Mouse (Mus musculus): ENCODE data around the gene Timm13. TPM values are rescaled to one million over a fixed set of nuclear protein-coding genes. Genes with fewer than 3 reads are reported as not detected.

Timm13 gene
- total RNA-seq, 2 experiments from 2014 or later = 162 to 179 TPM

DNA sequence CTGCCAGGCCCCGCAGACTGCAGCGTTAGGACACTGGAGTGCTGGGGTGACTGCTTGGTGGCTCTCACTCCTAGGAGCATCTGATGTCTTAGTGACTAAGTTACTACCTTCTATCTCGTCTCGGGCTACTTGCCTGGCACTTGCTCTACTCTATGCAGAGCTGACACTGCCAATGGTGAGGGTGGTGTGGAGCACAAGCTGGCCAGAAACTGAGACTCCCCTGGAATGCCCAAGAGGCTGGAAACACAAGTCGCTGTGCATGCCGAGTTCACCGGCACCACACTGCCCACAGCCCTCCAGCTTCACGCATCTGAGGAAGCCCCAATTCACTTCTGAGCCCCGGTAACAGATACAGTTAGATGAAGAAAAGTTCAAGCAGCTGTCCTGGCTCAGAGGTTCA lies 26.7 kb downstream of the Timm13 start:
- no peak for DNase-seq (ENCODE audit: low spot score in 2 of 2)

DNA sequence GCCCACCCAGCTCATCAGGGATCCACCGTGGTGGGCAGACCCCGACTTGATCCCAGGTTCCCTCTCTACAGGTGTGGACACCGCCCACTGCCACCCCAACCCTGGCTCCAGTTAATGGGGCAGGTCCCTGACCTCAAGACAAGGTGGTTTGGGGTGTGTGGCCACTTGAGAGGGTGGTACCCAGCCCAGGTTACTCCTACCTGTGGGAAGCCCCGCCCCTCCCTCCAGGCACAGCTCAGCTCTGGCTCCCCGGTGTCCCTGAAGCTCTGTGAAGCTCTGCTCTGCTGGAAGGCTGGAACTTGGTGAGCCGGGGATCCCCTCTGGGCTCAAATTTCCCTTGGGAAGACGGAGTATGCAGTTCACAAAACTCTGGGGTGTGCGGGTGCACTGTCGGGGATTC lies 29.2 kb downstream of the Timm13 start, which contains the start of gene Tmprss9:
Tmprss9 (plus strand) TSS at position 268 of the 400 bp plus-strand sequence.
- no peak for DNase-seq (ENCODE audit: low spot score in 2 of 2)

DNA sequence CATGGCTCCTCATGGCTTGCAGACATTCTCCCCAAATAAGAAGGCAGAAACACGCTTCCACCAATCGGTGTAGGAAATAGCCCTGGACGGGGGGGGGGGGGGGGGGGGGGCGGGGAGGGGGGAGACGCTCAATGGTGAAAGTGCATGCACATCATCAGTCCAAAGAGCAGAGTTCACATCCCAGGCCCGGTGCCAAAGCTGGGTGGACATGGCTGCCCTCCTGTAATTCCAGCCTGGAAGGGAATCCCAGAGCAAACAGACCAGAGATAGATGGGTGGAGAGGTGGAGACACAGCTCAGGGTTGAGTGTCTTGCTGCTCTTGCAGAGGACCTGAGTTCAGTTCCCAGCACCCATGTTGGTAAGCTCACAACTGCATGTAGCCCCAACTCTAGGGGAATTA lies 29.8 kb downstream of the Timm13 start:
- DNase-seq (ENCODE audit: low spot score in 2 of 2) = no peak

DNA sequence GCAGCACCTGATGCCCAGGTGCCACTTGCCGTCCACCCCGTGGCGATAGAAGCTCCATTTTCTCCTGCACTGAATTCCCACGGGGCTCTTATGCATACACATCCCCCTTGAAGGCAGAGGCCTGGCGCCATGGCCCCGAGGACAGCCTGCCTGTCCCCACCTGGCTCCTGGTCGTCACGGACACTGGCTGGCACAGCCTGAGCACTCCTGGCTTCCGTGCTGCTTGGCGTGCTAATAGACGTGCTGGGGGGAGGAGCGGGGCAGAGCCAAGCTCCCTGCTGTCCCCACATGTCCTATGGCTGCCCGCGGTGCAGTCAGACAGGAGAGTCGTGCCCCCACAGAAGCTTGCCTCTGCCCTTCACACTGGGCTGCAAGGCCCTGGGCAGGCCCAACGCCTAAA lies 36.3 kb downstream of the Timm13 start:
- DNase-seq (ENCODE audit: low spot score in 2 of 2) = no peak

DNA sequence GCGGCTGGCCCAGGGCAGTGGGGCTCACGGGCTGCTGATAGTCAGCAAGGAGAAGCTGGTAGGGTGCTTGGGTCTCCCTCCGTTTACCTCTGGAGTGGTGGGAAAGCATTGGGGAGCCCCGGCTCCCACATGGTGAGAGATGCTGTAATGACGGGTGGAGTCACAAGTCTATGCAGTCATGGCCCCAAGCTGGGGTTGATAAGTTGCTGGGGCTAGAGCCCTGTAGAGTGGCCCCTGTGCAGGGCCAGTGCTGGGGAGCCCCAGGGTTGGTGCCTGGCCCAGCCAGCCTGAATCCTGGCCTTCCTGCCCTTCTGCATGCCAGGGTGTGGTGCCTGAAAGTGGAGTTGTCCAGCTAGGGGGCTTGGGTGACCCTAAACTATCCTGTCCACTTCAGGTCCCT lies 38.5 kb downstream of the Timm13 start:
- DNase-seq (ENCODE audit: low spot score in 2 of 2) = no peak

DNA sequence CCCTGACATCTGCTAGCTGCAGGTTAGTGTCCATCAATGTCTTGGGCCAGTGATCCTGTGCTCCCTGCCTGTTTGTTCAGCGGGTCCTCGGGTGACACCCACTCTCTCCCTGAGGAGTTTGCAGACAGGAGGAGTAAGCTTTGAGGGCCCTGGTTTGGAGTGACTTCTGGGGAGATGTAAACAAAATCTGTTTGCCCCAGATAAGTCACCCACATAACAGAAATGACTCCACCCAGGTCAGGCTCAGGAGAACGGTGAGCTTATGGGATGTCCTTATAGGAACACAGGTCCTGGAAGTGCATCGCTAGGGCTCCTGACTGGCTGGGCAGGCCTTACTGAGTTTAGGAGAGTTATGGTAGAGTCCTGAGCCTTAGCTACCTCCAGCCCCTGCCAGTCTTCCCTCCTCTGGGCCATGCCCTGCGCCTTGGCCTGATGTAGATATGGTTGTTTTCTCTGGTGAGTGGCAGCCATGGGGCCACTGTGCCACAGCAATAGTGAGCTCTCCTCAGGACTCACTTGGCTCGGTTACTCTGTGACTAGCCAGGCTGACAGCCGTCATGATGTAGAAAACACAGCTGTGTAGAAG lies 42.3 kb downstream of the Timm13 start:
- no peak for DNase-seq (ENCODE audit: low spot score in 2 of 2)

DNA sequence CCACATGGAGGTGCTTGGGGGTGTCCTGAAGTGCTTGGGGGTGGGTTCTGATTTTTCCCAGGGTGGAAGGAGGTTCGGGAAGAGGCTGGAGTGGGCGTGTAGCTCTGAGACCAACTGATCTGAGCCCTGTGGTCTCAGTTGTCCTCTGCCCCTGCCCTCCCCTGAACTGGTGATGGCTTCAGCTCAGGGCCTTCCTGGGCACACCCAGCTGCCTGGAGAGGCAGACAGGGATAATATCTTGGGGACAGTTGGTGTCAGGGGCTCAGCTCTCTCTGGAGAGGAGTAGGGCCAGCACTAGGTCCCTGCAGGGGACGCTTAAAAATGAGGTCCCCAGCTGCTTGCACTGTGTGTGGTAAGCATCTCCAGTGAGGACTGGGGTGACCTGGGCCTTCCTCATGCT lies 42.9 kb downstream of the Timm13 start:
- no peak for DNase-seq (ENCODE audit: low spot score in 2 of 2)

DNA sequence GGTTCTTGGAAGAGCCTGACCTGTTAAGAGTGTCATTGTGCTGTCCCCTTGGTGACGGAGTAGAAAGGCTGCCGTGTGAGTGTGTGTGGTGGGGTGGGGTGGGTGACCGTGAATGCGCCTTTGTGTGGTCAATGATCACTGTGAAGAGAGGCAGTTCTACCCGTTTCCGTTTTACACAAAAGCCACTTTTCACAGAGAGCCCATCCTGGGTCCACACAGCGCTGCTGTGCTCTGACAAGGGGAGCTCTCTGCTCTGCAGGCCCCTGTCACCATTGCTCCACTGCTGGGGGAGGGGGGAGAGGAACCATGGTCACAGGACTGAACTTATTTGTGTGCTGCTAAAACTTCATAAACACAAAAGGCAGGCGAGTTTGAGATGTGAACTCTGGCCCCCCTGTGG lies 43.4 kb downstream of the Timm13 start:
- no peak for DNase-seq (ENCODE audit: low spot score in 2 of 2)

DNA sequence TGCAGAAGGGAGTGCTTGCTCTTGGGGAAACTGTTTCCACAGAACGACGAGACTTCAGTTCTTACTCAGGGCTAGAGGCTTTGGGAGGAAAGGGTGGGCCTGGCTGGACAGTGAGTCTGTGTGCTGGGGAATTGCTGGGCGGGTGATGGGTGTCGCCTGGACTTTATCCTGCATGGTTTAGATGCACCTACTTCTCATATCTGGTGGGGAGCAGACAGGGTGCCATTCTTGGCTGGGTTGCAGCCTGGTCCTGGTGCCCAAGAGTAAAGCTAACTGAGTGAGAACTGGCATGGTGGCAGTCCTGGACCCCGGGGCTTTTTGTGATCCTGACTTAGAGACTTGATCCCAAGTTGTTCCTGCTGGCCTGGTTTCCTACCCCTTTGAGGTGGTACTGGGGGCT lies 43.9 kb downstream of the Timm13 start:
- DNase-seq (ENCODE audit: low spot score in 2 of 2) = no peak

DNA sequence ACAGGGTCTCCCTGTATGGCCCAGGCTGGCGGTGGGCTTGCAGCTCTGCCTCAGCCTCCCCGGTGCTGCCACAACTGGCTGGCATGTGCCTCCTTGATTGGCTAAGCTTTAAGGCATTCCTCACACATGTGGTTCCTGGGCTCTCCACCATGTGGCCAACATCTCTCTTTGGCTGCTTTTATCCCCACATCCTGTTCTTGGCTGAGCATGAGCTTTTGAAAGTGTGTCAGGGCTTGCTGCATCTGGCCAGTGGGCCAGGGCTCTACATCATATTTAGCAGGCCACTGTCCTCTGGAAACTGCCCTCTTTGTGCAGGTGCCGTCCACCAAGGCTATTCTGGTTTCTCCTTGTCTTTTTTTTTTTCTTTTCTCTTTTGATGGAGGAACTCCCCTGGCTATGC lies 44.5 kb downstream of the Timm13 start:
- DNase-seq (ENCODE audit: low spot score in 2 of 2) = no peak

DNA sequence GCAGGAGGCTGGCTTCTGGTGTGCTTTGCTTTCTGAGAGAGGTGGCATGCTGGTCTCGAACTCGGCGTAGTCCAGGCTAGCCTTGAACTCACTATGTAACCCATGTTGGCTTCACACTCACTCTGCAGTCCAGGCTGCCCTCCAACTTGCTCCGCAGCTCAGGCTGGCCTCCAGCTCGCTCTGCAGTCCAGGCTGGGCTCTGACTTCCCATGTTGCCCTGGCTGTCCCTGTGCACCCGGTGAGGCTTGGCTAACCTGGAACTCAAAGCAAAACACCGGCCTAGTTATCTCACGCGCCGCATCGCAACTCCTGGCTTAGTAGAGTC lies 45.1 kb downstream of the Timm13 start:
- DNase-seq (ENCODE audit: low spot score in 2 of 2) = no peak

DNA sequence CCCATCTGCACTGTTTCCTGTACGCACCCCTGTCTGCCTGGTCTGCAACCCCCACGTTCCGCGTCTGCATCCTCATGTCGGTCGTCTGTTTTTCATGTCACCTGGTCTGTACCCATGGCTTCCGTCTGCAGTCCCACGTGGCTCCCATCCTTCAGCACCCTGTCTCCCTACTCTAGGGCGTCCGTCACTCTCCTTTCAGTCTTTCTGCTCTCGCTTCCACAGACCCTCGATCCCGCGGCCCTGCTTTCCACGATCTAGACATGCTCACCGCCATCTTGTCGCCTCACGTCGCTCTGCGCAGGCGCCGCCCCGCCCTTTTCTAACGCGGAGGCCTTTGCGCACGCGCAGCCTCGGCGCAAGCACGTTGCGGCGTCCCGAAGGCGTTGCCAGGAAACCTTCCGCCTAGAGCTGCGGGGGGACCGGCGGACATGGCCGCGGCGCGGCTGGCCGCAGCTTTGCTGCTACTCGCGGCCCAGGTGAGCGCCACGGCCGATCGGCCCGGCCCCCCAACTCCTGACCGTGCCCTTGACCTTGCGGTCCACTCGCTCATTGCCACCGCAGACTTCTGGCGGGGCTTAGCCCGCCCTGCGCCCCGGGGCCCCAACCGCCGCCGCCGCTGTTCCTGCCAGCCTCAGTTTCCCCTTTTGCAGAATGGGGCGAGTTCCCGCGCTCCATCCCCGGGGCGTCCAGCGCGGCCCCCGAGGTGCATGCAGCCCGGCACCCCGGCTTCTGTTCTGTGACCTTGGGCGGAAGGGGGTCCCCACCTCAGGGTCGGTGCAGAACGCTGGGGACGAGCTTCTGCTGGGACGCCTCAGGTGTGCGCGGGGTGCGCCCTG lies 45.6 kb downstream of the Timm13 start, which contains the start of the genes Lsm7 and Sppl2b:
Lsm7 (minus strand) TSS at position 297 of the 836 bp plus-strand sequence.
Sppl2b (plus strand) TSS at position 363 of the 836 bp plus-strand sequence.
- peak; percentile 95 to 98 for DNase-seq (ENCODE audit: low spot score in 2 of 2)

Other genes with a start within 250 kb of the Timm13 start
- gene Btbd2, start 243.9 kb downstream of the Timm13 start, total RNA-seq (2021) = 10 to 100 TPM; 72.0 to 76.3 TPM
- gene Mknk2, start 222.9 kb downstream of the Timm13 start, total RNA-seq (2021) = 100 to 1,000 TPM; 126 to 134 TPM
- 10 to 100 TPM; 16.5 to 16.6 TPM for gene Mob3a, start 199.0 kb downstream of the Timm13 start, total RNA-seq (2021)
- 10 to 100 TPM; 18.3 to 24.9 TPM for gene Izumo4, start 198.8 kb downstream of the Timm13 start, total RNA-seq (2021)
- gene Ap3d1, start 158.7 kb downstream of the Timm13 start, total RNA-seq (2021) = 100 to 1,000 TPM in 1 of 2 experiments, 10 to 100 TPM in 1; 98.9 to 114 TPM
- gene Dot1l, start 145.8 kb downstream of the Timm13 start, total RNA-seq (2021) = 10 to 100 TPM; 81.2 to 83.2 TPM
- 10 to 100 TPM; 79.5 to 79.9 TPM for gene Sf3a2, start 102.8 kb downstream of the Timm13 start, total RNA-seq (2021)
- 100 to 1,000 TPM in 1 of 2 experiments, 10 to 100 TPM in 1; 93.7 to 105 TPM for gene Plekhj1, start 102.3 kb downstream of the Timm13 start, total RNA-seq (2021)
- 1 to 10 TPM in 1 of 2 experiments, under 1 TPM in 1; 0.79 to 1.1 TPM for gene Amh, start 95.7 kb downstream of the Timm13 start, total RNA-seq (2021)
- 10 to 100 TPM; 12.7 to 18.4 TPM for gene Jsrp1, start 87.5 kb downstream of the Timm13 start, total RNA-seq (2021)
- gene Oaz1, start 74.3 kb downstream of the Timm13 start, total RNA-seq (2021) = 100 to 1,000 TPM; 668 to 717 TPM
- 1 to 10 TPM; 1.1 to 1.5 TPM for gene Lingo3, start 56.9 kb downstream of the Timm13 start, total RNA-seq (2021)
- 10 to 100 TPM; 50.4 to 52.9 TPM for gene Lsm7, start 45.8 kb downstream of the Timm13 start, total RNA-seq (2021)
- gene Sppl2b, start 45.7 kb downstream of the Timm13 start, total RNA-seq (2021) = 10 to 100 TPM; 43.5 to 47.7 TPM
- gene Tmprss9, start 29.1 kb downstream of the Timm13 start, total RNA-seq (2021) = not detected
- 10 to 100 TPM; 18.5 to 23.1 TPM for gene Lmnb2, start 17.3 kb upstream of the Timm13 start, total RNA-seq (2021)
- gene Gadd45b, start 29.1 kb upstream of the Timm13 start, total RNA-seq (2021) = 10 to 100 TPM; 10.9 to 11.1 TPM
- gene Gng7, start 114.0 kb upstream of the Timm13 start, total RNA-seq (2021) = 1 to 10 TPM; 5.4 to 6.7 TPM
- gene Diras1, start 124.7 kb upstream of the Timm13 start, total RNA-seq (2021) = 1 to 10 TPM; 2.9 to 3.5 TPM
- 10 to 100 TPM; 32.9 to 36.3 TPM for gene Slc39a3, start 136.5 kb upstream of the Timm13 start, total RNA-seq (2021)
- gene Sgta, start 159.2 kb upstream of the Timm13 start, total RNA-seq (2021) = 100 to 1,000 TPM; 158 to 163 TPM
- 10 to 100 TPM; 39.1 to 46.7 TPM for gene Thop1, start 169.1 kb upstream of the Timm13 start, total RNA-seq (2021)
- 10 to 100 TPM in 1 of 2 experiments, 1 to 10 TPM in 1; 2.3 to 16.6 TPM for gene Creb3l3, start 197.9 kb upstream of the Timm13 start, total RNA-seq (2021)
- gene Map2k2, start 204.9 kb upstream of the Timm13 start, total RNA-seq (2021) = 100 to 1,000 TPM; 149 to 157 TPM
- gene Zbtb7a, start 234.3 kb upstream of the Timm13 start, total RNA-seq (2021) = 10 to 100 TPM; 71.8 to 76.6 TPM